Mouse (Mus musculus): ENCODE measurements at regions not wholly inside any gene's neighbourhood (a gene's known extent, or its start where the extent isn't known, plus 50 kb on each side); places are given as distances from the start of the nearest gene placed in this dataset.
"Not testable (repeated sequence)": the region's sequence is repeated elsewhere in the genome, so short reads cannot be mapped to it uniquely, and the experiment has no call there.

GRCm38 (mm10) chr13:75295818-75296217 is 206.2 kb downstream of the Pcsk1 start:
- ATAC-seq: peak; percentile 88
- Histone ChIP-seq H3K27me3 (replicated peaks; ENCODE audit: control insufficient read depth, insufficient read depth, low read length) (no peaks in the 10 kb centered on the region), H3K9ac (ENCODE audit: low read depth, low read length) (no peak overlapping the region), H3K4me1 (ENCODE audit: control insufficient read depth, insufficient read depth, low read depth, low read length) (no peaks in the 10 kb centered on the region), H3K4me3 (ENCODE audit: low read length) (no peak overlapping the region), H3K27ac (ENCODE audit: low read depth, low read length) (no peak overlapping the region), H3K4me2 (ENCODE audit: low read length) (no peak overlapping the region), H3K36me3 (ENCODE audit: control insufficient read depth, insufficient read depth, low read length) (no peaks in the 10 kb centered on the region), H3K9me3 (ENCODE audit: control insufficient read depth, low read length) (peaks cover 5% of the 10 kb centered on the region)
- 87% methylated on average over 4 of the region's 4 CpGs for WGBS

DNA sequence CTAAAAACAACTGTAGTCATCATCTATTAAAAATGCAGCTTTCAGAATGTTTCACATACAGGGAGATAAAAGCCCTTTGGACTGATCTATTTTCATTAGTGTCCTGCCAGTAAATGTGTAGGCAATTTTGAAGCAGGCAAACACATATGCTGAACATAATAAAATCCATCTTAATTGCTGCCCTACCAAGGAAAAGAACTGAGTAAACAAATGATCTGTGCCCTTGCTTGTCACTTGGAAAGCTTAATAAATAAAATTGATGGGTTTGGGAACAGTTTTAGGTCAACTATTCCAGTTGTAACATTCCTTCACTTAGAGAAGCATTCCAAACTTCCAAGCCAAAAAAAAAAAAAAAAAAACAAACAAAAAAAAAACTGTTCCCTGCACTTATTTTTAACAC is 230.2 kb downstream of the Pcsk1 start:
- Histone ChIP-seq H3K27me3 (replicated peaks; ENCODE audit: control insufficient read depth, insufficient read depth, low read length) (no peaks in the 10 kb centered on the region), H3K36me3 (ENCODE audit: control insufficient read depth, insufficient read depth, low read length) (no peaks in the 10 kb centered on the region), H3K4me3 (ENCODE audit: low read length) (no peak overlapping the region), H3K27ac (ENCODE audit: low read depth, low read length) (no peak overlapping the region), H3K4me1 (ENCODE audit: control insufficient read depth, insufficient read depth, low read depth, low read length) (no peaks in the 10 kb centered on the region), H3K4me2 (ENCODE audit: low read length) (no peak overlapping the region), H3K9ac (ENCODE audit: low read depth, low read length) (no peak overlapping the region), H3K9me3 (ENCODE audit: control insufficient read depth, low read length) (no peaks in the 10 kb centered on the region)
- ATAC-seq: no peak

- no peaks in the 10 kb centered on the region for H3K27me3 ChIP-seq (replicated peaks; ENCODE audit: control insufficient read depth, insufficient read depth, low read length)
- ATAC-seq: no peak
- H3K4me3 ChIP-seq (ENCODE audit: low read length): no peak overlapping the region
- H3K4me1 ChIP-seq (ENCODE audit: control insufficient read depth, insufficient read depth, low read depth, low read length): no peaks in the 10 kb centered on the region
- WGBS: 57% methylated on average over 1 of the region's 1 CpGs
- no peak overlapping the region for H3K27ac ChIP-seq (ENCODE audit: low read depth, low read length)
- no peaks in the 10 kb centered on the region for H3K36me3 ChIP-seq (ENCODE audit: control insufficient read depth, insufficient read depth, low read length)
- H3K4me2 ChIP-seq (ENCODE audit: low read length): no peak overlapping the region
- no peaks in the 10 kb centered on the region for H3K9me3 ChIP-seq (ENCODE audit: control insufficient read depth, low read length)
- no peak overlapping the region for H3K9ac ChIP-seq (ENCODE audit: low read depth, low read length)
Observed at GRCm38 (mm10) chr13:75320239-75320638, 230.6 kb downstream of the Pcsk1 start.

- no peaks in the 10 kb centered on the region for H3K27me3 ChIP-seq (replicated peaks; ENCODE audit: control insufficient read depth, insufficient read depth, low read length)
- no peak for ATAC-seq
- no peak overlapping the region for H3K9ac ChIP-seq (ENCODE audit: low read depth, low read length)
- no peaks in the 10 kb centered on the region for H3K4me1 ChIP-seq (ENCODE audit: control insufficient read depth, insufficient read depth, low read depth, low read length)
- no peaks in the 10 kb centered on the region for H3K36me3 ChIP-seq (ENCODE audit: control insufficient read depth, insufficient read depth, low read length)
- H3K9me3 ChIP-seq (ENCODE audit: control insufficient read depth, low read length): no peaks in the 10 kb centered on the region
- no peak overlapping the region for H3K27ac ChIP-seq (ENCODE audit: low read depth, low read length)
- no peak overlapping the region for H3K4me2 ChIP-seq (ENCODE audit: low read length)
- 93% methylated on average over 5 of the region's 5 CpGs for WGBS
- H3K4me3 ChIP-seq (ENCODE audit: low read length): no peak overlapping the region
Observed at GRCm38 (mm10) chr13:75337054-75337453, 247.4 kb downstream of the Pcsk1 start.

DNA sequence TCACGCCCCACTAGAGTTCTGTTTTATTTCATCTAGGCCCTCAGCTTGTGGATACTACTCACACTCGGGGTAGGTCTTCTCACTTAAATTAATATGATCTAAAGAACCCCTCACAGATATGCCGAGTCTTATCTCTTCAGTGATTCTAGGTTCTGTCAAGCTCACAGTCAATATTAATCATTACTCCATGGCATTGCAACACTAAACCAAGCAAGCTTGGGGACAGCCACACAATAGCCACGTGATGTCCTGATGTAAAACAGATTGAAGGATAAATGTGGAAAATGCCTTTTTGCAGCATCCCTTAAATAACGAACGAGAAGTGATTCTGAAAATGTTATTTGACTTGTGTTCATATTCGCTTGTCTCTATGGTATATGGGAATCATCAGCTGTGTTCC is 253.8 kb downstream of the Pcsk1 start:
- Histone ChIP-seq H3K27me3 (replicated peaks; ENCODE audit: control insufficient read depth, insufficient read depth, low read length) (no peaks in the 10 kb centered on the region), H3K4me1 (ENCODE audit: control insufficient read depth, insufficient read depth, low read depth, low read length) (no peaks in the 10 kb centered on the region), H3K9me3 (ENCODE audit: control insufficient read depth, low read length) (no peaks in the 10 kb centered on the region), H3K4me3 (ENCODE audit: low read length) (no peak overlapping the region), H3K9ac (ENCODE audit: low read depth, low read length) (no peak overlapping the region), H3K36me3 (ENCODE audit: control insufficient read depth, insufficient read depth, low read length) (no peaks in the 10 kb centered on the region), H3K4me2 (ENCODE audit: low read length) (no peak overlapping the region), H3K27ac (ENCODE audit: low read depth, low read length) (no peak overlapping the region)
- 89% methylated on average over 7 of the region's 7 CpGs for WGBS
- ATAC-seq: no peak

- Histone ChIP-seq H3K4me3 (ENCODE audit: low read length) (no peak overlapping the region), H3K9ac (ENCODE audit: low read depth, low read length) (no peak overlapping the region), H3K27ac (ENCODE audit: low read depth, low read length) (no peak overlapping the region), H3K36me3 (ENCODE audit: control insufficient read depth, insufficient read depth, low read length) (no peaks in the 10 kb centered on the region), H3K4me1 (ENCODE audit: control insufficient read depth, insufficient read depth, low read depth, low read length) (no peaks in the 10 kb centered on the region), H3K4me2 (ENCODE audit: low read length) (no peak overlapping the region), H3K27me3 (replicated peaks; ENCODE audit: control insufficient read depth, insufficient read depth, low read length) (no peaks in the 10 kb centered on the region), H3K9me3 (ENCODE audit: control insufficient read depth, low read length) (no peaks in the 10 kb centered on the region)
- 84% methylated on average over 3 of the region's 3 CpGs for WGBS
- no peak for ATAC-seq
Observed at GRCm38 (mm10) chr13:75366723-75367426, 277.2 kb downstream of the Pcsk1 start.

DNA sequence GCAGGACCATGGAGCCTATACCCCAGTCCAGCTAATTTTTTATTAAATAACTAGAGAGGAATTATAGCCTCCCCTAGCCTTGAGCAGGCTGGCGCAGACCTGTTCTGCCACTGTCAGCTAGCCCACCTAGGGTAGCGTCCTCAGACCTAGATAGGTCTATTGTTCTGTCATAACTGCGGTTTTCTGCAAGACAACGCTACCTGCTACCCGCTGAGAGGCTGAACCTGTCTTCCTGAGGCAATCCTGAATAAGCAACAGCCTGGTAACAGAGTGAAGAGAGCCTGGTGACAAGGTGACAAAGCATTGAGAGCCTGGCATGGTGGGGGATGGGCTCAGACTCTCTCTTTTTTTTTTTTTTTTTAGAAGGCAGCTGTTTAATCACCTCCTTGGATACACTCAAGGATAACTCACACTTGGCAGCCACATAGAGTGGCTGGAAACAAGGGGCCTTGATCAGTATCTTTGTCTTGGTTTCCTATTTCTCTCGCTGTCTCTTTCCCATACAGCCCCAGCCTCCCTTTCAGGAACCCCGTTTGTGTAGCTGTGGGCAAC is 278.7 kb downstream of the Pcsk1 start:
- H3K9me3 ChIP-seq (ENCODE audit: control insufficient read depth, low read length): no peaks in the 10 kb centered on the region
- no peak overlapping the region for H3K4me3 ChIP-seq (ENCODE audit: low read length)
- WGBS: 69% methylated on average over 7 of the region's 7 CpGs
- no peaks in the 10 kb centered on the region for H3K36me3 ChIP-seq (ENCODE audit: control insufficient read depth, insufficient read depth, low read length)
- H3K4me2 ChIP-seq (ENCODE audit: low read length): no peak overlapping the region
- H3K27ac ChIP-seq (ENCODE audit: low read depth, low read length): no peak overlapping the region
- no peaks in the 10 kb centered on the region for H3K27me3 ChIP-seq (replicated peaks; ENCODE audit: control insufficient read depth, insufficient read depth, low read length)
- no peaks in the 10 kb centered on the region for H3K4me1 ChIP-seq (ENCODE audit: control insufficient read depth, insufficient read depth, low read depth, low read length)
- no peak for ATAC-seq
- H3K9ac ChIP-seq (ENCODE audit: low read depth, low read length): no peak overlapping the region

DNA sequence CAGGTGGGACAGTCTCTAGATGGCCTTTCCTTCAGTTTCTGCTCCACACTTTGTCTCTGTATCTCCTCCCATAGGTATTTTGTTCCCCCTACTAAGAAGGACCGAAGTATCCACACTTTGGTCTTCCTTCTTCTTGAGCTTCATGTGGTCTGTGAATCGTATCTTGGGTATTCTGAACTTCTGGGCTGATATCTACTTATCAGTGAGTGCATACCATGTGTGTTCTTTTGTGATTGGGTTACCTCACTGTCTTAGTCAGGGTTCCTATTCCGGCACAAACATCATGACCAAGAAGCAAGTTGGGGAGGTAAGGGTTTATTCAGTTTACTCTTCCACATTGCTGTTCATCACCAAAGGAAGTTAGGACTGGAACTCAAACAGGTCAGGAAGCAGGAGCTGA is 287.5 kb downstream of the Pcsk1 start:
- H3K9ac ChIP-seq (ENCODE audit: low read depth, low read length); H3K4me2 ChIP-seq (ENCODE audit: low read length); H3K4me3 ChIP-seq (ENCODE audit: low read length); H3K9me3 ChIP-seq (ENCODE audit: control insufficient read depth, low read length); ATAC-seq; H3K27me3 ChIP-seq (replicated peaks; ENCODE audit: control insufficient read depth, insufficient read depth, low read length); H3K27ac ChIP-seq (ENCODE audit: low read depth, low read length); H3K4me1 ChIP-seq (ENCODE audit: control insufficient read depth, insufficient read depth, low read depth, low read length); H3K36me3 ChIP-seq (ENCODE audit: control insufficient read depth, insufficient read depth, low read length): not testable (repeated sequence)
- 95% methylated on average over 3 of the region's 3 CpGs for WGBS

GRCm38 (mm10) chr13:75377717-75378116 is 288.1 kb downstream of the Pcsk1 start:
- no peak overlapping the region for H3K4me3 ChIP-seq (ENCODE audit: low read length)
- no peaks in the 10 kb centered on the region for H3K36me3 ChIP-seq (ENCODE audit: control insufficient read depth, insufficient read depth, low read length)
- no peak overlapping the region for H3K27ac ChIP-seq (ENCODE audit: low read depth, low read length)
- no peak overlapping the region for H3K4me2 ChIP-seq (ENCODE audit: low read length)
- H3K27me3 ChIP-seq (replicated peaks; ENCODE audit: control insufficient read depth, insufficient read depth, low read length): no peaks in the 10 kb centered on the region
- no peak for ATAC-seq
- H3K4me1 ChIP-seq (ENCODE audit: control insufficient read depth, insufficient read depth, low read depth, low read length): no peaks in the 10 kb centered on the region
- no peaks in the 10 kb centered on the region for H3K9me3 ChIP-seq (ENCODE audit: control insufficient read depth, low read length)
- no peak overlapping the region for H3K9ac ChIP-seq (ENCODE audit: low read depth, low read length)
- 100% methylated on average over 1 of the region's 1 CpGs for WGBS
